Mouse (Mus musculus): ENCODE data around the gene Gna13. TPM values are rescaled to one million over a fixed set of nuclear protein-coding genes. Genes with fewer than 3 reads are reported as not detected.
"Not testable (repeated sequence)": the region's sequence is repeated elsewhere in the genome, so short reads cannot be mapped to it uniquely, and the experiment has no call there.

Gna13 gene
- total RNA-seq (2021): 10 to 100 TPM; 27.1 to 29.7 TPM
- long read RNA-seq, experiment 1, full-length matches to known transcripts: 15 of 16 reads
- long read RNA-seq, experiment 1, partial matches to known transcripts: 1 of 16 reads
- long read RNA-seq, experiment 1, other reads (novel, unspliced or antisense): 0 of 16 reads
- long read RNA-seq, experiment 2, full-length matches to known transcripts: 22 of 29 reads
- long read RNA-seq, experiment 2, partial matches to known transcripts: 4 of 29 reads
- long read RNA-seq, experiment 2, other reads (novel, unspliced or antisense): 3 of 29 reads

DNA sequence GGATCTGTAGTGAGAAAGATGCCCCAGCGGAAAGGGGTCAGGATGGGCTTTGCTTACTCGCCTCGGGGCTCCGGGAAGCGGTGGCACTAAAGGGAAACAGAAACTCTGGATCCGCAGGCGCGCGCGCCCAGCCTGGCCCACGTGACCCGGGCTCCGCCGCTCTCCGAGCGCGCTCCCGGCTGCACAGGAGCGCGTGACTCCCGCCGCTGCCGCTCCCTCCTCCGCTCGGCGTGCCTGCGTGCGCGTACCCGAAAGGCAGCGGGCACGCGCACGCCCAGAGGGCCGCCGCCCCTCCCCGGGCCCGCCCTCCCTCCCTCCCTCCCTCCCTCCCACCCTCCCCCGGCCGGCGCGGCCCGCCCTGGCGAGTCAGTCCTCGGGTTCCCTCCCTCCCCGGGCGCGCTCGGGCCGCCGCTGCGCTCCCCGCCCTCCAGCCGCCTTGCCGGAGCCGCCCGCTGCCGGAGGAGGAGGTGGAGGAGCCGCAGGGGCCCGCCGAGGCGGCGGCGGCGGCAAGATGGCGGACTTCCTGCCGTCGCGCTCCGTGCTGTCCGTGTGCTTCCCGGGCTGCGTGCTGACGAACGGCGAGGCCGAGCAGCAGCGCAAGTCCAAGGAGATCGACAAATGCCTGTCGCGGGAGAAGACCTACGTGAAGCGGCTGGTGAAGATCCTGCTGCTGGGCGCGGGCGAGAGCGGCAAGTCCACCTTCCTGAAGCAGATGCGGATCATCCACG lies at the start of gene Gna13:
Gene Gna13, plus strand, starts transcription at position 369 of the 728 bp plus-strand sequence.
- peak; percentile 92 for DNase-seq
- intact Hi-C loops (cut with DNase I; ENCODE audit: low total_unique reads): no loop called here

DNA sequence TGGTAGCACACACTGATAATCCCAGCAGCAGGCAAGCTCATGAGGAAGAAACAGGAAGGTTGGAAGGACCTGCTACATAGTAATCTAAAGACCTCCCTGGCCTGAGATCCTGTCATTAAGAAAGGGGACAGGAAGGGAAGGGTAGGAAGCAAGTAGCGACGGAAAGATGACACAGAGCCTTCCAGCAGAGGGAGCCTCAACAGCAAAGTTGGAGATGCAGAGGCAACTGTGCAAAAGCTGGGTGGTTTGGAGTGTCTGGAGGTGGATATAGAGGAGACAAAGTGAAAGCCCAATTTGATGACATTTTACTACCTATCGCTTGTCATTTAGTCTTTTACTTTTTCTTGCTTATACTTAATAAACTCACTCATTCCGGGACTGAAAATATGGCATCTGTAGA lies 45.7 kb upstream of the Gna13 start:
- intact Hi-C loops (cut with DNase I; ENCODE audit: low total_unique reads): loop anchor here (5.0 to 10.0 kb wide), 2 partner anchors 72 to 265 kb away; no protein-coding TSS in a partner anchor
- peak; percentile 34 for DNase-seq

DNA sequence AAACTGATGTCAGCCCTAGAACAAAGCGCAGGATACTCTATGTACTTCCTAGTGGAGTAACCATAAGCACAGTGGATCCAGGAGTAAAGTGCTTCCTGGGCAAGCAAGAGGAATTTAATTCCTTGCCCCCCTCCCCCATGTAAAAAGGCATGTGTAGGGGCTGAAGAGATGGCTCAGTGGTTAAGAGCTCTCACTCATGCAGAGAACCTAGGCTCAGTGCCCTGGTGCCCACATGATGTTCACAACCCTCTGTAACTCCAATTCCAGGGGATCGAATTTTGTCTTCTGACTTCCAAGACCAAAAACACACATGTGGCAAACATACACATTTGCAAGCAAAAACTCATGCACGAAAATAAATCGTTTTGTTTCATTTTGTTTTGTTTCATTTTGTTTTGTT lies 43.2 kb upstream of the Gna13 start:
- intact Hi-C loops (cut with DNase I; ENCODE audit: low total_unique reads): loop anchor here (5.0 to 10.0 kb wide), 2 partner anchors 75 to 263 kb away; no protein-coding TSS in a partner anchor
- DNase-seq: no peak

DNA sequence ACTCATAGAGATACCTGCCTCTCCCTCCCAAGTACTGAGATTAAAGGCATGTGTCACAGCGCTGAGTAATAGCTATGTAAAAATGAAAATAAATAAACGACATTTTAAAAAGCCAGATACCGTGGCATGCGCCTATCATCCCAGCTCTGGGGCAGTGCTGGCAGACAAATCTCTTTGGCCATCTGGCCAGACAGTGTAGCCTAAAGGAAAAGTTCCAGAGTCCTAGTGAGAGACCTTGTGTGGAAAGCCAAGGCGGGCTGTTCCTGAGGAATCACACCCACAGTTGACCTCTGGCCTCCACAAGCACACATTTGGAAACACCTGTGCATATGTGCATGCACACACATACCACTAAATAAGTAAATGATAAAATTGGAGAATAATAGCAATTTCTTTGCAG lies 42.7 kb upstream of the Gna13 start:
- DNase-seq: no peak

DNA sequence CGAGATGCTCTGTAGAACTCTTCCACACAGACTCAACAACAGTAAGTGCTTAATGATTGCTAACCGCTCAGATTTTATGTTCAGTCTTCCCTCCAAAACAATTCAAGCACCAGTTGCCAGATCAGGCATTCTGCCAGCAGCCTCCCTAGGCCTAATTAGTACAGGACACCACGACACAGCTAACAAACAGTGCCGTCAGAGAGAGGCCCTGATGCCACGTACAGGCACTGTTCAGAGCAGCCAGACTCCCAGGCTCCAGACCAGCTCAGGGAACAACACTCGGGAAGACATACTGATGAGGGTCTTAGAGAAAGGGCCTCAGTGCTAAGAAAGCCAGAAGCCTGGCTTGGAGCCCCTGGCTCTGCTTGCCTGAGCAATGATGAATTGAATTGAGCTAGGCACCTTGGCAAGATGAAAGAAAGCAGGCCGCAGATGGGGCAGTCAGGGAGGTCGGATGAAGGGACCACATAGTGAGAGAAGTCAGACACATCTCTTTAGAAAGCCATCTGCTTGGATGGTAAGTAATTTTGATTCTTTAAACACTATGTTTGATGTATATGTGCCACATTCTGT lies 42.2 kb upstream of the Gna13 start:
- no peak for DNase-seq
- intact Hi-C loops (cut with DNase I; ENCODE audit: low total_unique reads): no loop called here

More for the DNA sequence above, 42.7 kb upstream of the Gna13 start:
- intact Hi-C loops (cut with DNase I; ENCODE audit: low total_unique reads): loop anchor here (5.0 to 10.0 kb wide), 2 partner anchors 75 to 262 kb away; no protein-coding TSS in a partner anchor

DNA sequence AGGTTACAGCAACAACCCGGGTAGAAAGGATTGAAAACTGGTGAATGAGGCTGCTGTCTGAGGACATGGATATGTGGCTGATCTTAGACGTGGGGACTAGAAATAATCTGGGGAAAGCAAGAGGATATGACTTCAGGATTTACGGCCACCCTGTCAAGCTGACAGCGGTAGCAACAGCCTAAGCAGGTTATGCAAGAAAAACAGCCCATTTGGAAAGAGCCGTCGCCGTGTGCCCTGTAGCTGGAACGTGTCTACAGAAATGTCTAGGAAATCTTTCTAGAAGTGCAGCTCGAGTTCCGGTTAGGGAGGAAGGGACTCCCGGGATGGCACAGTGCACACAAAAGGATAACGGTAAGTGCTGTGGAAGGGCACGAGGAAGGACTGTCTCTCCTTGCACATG lies 36.4 kb upstream of the Gna13 start:
- no peak for DNase-seq
- intact Hi-C loops (cut with DNase I; ENCODE audit: low total_unique reads): loop anchor here (5.0 kb wide), 1 partner anchor 96 kb away; no protein-coding TSS in a partner anchor

DNA sequence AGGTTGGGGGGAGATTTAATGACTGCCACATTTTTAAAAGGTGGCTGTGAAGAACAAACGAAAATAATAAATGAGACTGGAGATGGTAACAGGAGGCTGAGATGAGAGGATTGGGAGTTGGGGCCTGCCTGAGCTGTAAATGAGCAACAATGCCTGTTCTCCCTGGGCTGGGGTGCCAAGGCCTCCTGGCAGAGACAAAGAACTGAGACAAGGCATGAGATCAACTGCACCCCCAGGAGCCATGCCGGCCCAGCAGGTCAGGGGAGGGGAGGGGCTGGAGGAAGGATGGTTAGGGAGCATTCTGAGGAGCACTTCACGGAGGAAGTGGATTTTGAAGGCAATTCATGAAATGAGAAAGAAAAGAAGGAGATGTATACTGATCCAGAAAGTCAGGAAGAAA lies 35.2 kb upstream of the Gna13 start:
- DNase-seq: no peak
- intact Hi-C loops (cut with DNase I; ENCODE audit: low total_unique reads): loop anchor here (5.0 kb wide), 1 partner anchor 95 kb away; no protein-coding TSS in a partner anchor

DNA sequence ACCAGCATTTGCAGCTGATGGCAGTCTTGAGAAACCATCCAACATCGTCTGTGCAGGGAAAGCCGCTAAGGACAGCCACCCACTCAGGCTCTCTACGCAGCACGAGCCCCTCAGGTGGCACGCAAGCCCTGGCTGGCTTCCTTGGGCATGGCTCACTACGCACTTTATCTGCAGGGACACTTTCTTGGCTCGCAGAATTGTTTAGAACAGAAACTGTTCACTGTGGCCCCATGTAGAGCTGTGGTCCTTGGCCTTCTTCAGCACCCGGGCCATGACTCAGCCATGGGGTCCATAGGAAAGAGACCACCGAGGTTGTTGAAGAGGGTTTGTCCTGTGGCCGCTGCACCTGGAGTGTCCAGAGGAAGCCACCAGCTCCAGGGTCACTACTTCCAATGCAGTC lies 34.7 kb upstream of the Gna13 start:
- DNase-seq: no peak
- intact Hi-C loops (cut with DNase I; ENCODE audit: low total_unique reads): loop anchor here (5.0 kb wide), 1 partner anchor 94 kb away; no protein-coding TSS in a partner anchor

DNA sequence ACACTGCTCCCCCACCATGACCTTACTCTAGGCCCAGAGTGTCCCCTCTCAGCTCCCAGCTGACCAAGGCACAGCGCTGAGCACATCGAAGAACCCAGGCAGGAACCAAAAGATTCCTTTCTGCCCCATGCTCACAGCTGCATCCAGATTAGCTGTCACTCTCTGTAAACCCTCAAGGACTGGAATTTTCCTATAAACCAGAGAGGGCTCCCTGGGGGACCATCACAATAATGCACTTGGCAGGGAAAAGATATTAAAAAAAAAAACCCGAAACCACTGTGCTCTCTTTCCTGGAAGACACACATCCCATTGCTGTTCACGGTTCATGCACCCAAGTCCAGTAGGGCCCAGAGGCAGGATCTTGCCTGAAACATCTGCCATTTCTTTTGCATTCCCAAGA lies 33.3 kb upstream of the Gna13 start:
- DNase-seq: no peak
- intact Hi-C loops (cut with DNase I; ENCODE audit: low total_unique reads): loop anchor here (5.0 kb wide), 1 partner anchor 93 kb away; no protein-coding TSS in a partner anchor

DNA sequence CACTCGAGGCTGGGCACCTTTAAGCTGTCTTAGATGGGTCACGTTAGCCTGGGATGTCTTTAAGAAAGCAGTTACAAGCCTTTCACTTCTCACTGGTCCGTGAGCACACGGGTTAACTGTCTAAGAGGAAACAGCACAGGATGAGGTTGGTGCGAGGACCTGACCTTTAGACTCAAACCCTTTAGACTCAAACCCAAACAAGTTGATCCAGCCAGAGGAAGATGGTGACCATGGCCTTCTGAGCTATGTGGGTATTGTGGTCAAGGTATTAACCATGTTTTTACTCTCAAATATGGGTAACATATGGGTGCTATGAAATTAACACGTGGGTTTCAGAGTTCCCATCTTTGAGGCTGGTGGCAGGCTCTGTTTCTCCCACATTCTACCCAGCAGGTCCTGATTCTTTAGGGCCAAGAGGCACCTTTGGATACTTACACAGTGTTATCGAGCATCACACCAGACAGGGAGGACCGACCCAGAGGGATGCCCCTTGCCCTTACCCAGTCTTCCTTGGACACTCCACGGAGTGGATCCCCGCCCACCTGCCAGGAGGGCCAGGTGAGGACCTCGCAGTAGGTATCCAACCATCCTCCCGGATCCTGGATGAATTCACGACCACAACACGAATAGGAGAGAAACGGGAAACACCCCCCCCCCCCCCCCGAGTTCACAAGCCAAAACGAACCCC lies 31.8 kb upstream of the Gna13 start:
- intact Hi-C loops (cut with DNase I; ENCODE audit: low total_unique reads): no loop called here
- DNase-seq: no peak

DNA sequence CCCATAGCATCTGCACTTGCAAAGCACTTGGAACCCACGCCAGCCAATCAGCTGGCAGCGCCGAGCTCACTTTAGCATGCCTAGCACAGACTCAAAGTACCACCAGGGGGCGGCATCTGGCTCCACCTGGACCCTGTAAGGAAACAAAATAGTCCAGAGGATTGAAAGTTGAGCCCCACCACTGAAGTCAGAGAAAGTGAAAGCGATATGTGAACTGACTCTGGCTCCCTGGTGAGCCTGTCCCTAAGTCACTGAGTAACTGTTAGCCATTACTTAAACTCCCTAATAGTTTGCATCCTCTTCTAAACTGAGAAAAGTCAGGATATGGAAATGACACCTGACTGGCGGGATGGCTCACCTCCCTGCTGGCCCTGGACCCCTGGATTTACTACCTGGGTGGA lies 31.2 kb upstream of the Gna13 start:
- peak; percentile 96 for DNase-seq
- intact Hi-C loops (cut with DNase I; ENCODE audit: low total_unique reads): no loop called here

DNA sequence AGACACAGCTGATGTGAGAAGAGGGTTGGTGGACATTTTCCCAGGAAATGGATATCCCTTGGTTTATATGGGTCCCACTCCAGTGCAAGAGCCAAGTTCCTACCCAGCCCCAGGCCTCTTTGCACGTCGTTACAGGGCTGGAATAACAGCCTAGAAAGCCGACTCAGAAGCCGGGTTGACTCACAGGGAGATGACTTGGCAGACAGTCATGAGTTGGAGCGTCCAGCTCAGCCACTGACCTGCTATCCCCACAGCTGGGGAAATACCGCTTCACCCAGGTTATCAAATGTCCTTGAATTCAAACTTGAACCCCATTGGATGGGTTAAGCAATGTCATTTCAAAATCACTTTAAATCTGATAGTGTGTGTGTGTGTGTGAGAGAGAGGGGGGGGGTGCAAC lies 29.9 kb upstream of the Gna13 start:
- intact Hi-C loops (cut with DNase I; ENCODE audit: low total_unique reads): no loop called here
- peak; percentile 65 for DNase-seq

DNA sequence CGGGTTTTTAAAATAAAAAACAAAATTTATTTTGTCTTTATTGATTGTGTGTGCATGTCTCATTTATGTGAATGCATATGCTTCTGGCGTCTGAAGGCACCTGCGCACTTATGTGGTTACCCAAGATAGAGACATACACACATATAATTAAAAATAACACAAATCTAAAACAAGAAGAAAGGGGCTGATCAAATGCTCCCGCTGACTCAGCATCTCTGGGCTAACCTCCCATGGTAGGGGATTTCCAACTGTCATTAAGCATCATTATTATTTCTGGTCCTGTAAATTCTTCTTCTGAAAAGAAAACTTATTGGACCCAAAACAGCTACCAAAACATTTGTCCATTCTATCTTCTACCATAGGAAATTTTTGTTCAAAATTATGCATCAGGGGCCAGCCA lies 27.9 kb upstream of the Gna13 start:
- intact Hi-C loops (cut with DNase I; ENCODE audit: low total_unique reads): no loop called here
- DNase-seq: no peak

DNA sequence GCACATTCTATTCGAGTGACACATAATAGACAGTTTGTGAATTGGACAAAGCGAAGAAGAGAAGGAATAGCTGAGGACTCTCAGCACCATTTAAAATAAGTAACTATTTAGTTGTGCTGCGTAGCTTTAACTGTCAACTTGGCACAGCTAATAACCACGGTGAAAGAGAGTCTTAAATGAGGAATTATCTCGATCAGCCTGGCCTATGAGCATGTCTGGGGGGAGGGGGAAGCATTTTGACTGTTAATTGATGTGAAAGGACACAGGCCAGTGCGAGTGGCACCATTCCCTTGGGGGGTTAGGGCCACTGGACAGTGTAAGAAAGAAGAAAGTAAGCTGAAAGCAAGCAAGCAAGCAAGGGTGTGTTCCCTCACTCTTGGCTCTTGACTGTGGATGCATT lies 26.7 kb upstream of the Gna13 start:
- DNase-seq: no peak
- intact Hi-C loops (cut with DNase I; ENCODE audit: low total_unique reads): no loop called here

DNA sequence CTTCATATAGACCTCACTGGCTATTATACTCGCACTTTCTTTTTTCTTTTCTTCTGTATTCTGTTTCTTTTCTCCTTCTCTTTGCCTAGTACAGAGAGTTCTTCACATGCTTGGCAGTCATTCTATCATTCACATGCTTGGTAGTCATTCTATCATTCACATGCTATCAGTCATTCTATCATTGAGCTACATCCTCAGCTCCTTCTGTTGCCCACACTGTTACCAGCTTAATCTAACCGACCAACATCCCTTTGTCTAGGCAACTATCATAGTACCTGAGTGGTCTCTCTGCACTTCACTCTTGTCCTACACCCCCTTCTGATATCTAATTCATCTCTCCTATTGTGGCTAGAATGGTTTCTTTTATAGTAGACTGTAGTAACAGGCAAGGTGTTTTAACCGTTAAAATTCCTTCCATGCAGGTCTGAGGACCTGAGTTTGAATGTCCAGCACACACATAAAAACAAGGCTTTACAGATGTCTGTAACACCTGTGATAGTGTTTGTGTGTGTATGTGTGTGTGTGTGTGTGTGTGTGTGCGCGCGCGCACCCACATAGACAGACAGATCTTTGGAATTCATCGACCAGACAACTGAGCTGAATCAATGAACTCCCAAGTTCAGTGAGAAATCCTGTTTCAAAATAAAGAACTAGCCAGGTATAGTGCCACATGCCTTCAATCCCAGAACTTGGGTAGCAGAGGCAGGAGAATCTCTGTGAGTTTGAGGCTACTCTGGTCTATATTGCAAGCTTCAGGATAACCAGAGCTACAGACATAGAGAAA lies 23.3 kb upstream of the Gna13 start:
- no peak for DNase-seq
- intact Hi-C loops (cut with DNase I; ENCODE audit: low total_unique reads): no loop called here

DNA sequence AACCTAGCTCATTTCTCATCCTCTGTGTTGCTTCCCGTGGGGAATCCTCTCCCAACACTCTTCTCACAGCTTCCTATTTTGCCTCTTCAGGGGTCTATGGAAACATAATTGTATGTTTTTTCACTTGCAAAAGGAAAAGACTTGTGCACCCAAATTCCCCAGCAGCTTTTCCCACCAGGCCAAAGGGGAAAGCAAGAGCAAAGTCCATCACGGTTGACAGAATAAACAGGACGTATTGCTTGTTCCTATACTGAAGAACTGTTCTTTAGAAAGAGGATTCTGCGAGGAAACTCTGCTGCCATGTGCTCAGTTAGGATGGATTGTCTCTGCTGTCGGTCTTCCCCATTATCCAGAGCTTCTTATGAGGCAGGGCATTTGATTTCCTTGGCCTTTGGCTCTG lies 22.1 kb upstream of the Gna13 start:
- no peak for DNase-seq
- intact Hi-C loops (cut with DNase I; ENCODE audit: low total_unique reads): no loop called here

DNA sequence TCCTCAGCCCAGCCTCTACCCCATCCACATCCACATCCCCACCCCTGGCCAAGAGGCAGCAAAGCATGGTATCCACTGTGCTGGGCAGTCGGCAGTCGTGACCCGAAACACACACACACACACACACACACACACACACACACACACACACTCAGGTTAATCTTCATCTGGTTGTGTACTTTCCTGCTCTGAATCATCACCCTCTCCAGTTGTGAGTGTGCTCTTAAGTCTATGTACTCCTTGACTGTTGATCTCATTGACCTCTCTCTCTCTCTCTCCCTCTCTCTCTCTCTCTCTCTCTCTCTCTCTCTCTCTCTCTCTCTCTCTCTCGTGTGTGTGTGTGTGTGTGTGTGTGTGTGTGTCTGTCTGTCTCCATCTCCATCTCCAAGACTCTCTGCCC lies 20.0 kb upstream of the Gna13 start:
- DNase-seq; intact Hi-C loops (cut with DNase I; ENCODE audit: low total_unique reads): not testable (repeated sequence)

DNA sequence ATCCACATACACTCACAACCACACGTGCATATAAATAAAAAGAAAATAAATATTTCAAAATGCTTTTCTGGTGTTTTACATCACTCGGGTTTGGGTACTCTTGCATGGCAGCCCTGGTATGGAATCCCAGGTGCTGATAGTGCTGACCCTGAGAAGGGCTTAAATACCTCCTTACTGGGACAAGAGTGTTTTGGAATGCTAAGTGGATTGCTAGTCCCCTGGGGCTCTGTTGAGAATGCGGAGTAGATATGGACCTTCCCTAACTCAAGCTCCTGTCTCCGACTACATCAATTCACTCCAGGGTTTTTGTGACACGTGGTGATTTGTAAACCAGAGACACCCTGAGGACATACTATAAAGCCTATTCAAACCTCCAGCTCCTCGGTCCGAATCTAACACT lies 19.1 kb upstream of the Gna13 start:
- no peak for DNase-seq
- intact Hi-C loops (cut with DNase I; ENCODE audit: low total_unique reads): no loop called here

DNA sequence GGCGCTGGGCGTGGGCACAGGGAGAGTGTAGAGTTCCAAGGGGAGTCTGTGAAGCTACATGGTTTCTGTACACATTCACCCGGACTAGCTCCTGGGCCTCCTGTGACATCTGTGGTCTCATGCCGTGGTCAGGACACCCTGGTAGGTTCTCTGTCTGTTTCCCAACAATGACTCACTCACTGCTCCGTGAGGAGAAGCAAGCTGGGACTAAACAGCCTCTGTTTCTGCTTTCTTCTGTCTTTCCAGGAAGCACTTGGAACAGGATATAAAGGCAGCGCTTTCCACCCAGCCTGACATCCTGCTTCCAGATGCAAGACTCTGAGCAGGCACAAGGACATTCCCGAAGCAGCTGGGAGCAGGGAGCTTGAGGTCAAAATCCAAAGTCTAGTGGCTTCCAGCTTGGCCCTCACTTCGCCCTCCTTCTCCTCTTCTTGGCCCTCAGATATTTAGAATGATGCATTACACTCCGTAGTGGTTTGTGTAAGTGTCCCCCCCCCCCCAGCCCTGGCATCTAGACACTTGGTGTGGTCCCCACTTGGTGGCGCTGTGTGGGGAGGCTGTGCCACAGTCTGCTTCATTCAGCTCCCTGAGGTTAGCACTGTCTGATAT lies 18.5 kb upstream of the Gna13 start:
- peak; percentile 70 for DNase-seq
- intact Hi-C loops (cut with DNase I; ENCODE audit: low total_unique reads): no loop called here

Data from gastrocnemius, postnatal 14 days (tissue).